Mouse (Mus musculus) megakaryocyte, embryonic 14.5 days (primary cell): Measurements from ENCODE around the gene Rnf207.

Experiments used
- FLI1 ChIP-seq: IDR thresholded peaks from 2 replicates; pipeline ENCODE4 v1.6.1; 2012; ENCODE audit warnings: low read length, inconsistent platforms, mixed read lengths
- GATA1 ChIP-seq: IDR thresholded peaks from 3 replicates; pipeline ENCODE4 v1.6.1; 2012; ENCODE audit warnings: mixed read lengths, low read length, inconsistent platforms, borderline replicate concordance

GRCm38 (mm10) chr4:152283186-152283950, 35.4 kb downstream of the Rnf207 start:
- TF ChIP-seq GATA1, result no peak
- TF ChIP-seq FLI1, result no peak
